Mouse (Mus musculus) splenic B cell, adult 2 months (primary cell): ENCODE data around the gene Mef2b.
A peak's percentile ranks its signal among the peaks of the same experiment; 100 is the strongest.
"Not testable (repeated sequence)": the region's sequence is repeated elsewhere in the genome, so short reads cannot be mapped to it uniquely, and the experiment has no call there.

ENCODE experiments used
- DNase-seq: peaks from one replicate; pipeline ENCODE4 v3.0.0-alpha.2; 2011; ENCODE audit warnings: low read depth, low spot score
- H3K27me3 ChIP-seq: 2 replicates; pipeline ENCODE4 v1.6.1; 2012; ENCODE audit warnings: mild to moderate bottlenecking, low read length, moderate library complexity, mixed read lengths; ENCODE audit not compliant: control insufficient read depth, poor library complexity, insufficient read depth, severe bottlenecking
- H3K36me3 ChIP-seq: 2 replicates; pipeline ENCODE4 v1.6.1; 2012; ENCODE audit warnings: mild to moderate bottlenecking, low read length, moderate library complexity, mixed read lengths; ENCODE audit not compliant: control insufficient read depth, poor library complexity, insufficient read depth, severe bottlenecking

The Mef2b gene

DNA sequence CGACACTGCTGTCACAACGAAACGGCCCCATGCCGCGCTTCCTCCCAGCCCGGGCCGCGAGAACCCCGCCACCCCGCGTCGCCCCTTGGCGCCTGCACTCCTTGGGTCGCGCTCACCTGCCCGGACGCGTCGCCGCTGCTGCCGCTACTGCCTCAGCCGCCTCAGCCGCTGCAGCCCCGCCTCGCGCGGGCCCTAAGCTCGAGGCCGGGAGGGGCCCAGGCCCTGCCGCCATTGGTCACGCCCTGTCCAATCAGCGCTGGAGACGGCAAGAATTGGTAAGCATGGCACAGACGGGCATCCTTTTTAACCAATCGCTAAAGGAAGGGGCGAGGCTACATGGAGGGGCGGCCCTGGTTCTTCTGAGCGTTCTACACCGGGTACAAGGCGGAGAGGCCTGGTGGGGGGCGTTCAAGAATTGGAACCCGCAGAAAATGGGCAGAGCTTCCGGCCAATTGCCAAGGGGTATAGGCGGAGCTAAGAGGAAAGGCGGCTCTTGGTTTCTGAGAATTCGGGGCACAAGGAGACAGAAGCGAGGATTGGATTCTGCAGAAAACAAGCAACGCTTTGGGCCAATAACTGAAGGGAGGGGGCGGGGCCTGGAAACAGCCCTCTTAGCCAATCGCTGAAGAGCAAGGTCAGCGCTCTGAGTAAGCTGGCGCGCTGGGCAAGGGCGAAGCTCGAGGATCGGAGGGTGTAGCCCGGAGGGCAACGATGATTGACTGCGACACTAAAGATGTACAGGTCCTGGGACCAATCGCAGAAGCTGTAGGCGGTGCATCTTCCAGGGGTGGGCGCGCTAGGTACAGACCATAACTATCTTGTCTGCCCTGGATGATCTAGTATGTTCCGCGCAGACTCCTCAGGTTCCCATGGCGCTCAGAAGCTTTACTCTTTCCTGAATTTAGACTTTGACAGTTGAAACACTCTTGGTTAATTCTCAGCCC is 72.9 kb downstream of the Mef2b start, which contains the start of gene Slc25a42:
Slc25a42 (minus strand) TSS at position 194 of the 944 bp plus-strand sequence.
- H3K27me3 ChIP-seq = no peaks in the 10 kb centered on the region
- H3K36me3 ChIP-seq = no peaks in the 10 kb centered on the region
- peak; percentile 98 for DNase-seq

DNA sequence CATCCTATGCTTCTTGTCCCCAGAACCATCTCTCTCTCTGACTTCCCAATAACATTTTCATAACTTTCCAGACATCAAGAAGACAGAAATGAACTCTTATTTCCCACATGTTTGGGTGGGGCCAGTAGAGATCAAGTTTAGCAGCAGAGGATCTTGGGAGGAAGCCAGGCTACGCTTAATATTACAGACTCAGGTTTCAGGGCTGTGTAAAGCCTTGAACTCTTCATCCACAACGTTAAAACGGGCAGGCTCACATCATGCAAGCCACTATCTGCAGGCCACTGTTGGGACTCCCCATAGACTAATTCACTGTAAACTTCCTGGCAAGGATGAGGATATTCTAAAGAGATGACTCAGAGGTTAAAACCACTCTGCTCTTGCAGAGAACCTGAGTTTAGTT is 74.9 kb downstream of the Mef2b start:
- no peaks in the 10 kb centered on the region for H3K27me3 ChIP-seq
- DNase-seq = no peak
- H3K36me3 ChIP-seq = no peaks in the 10 kb centered on the region

DNA sequence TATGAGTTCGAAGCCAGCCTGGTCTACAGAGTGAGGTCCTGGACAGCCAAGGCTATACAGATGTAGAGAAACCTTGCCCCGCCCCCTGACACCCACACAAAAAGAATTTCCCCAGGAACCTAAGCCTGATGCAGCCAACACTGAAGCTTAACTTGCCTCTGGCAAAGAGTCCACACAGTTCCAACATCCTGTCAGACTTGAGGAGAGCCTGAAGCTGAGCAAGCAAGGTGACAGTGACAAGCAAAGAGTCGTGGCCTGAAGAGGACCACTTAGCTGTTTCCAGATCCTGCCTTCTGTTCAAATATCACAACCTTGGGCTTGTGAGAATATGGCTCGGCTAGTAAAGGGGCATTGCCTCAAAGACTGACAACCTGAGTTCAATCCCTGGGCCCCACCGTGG is 75.6 kb downstream of the Mef2b start:
- DNase-seq = no peak
- Histone ChIP-seq H3K27me3 (no peaks in the 10 kb centered on the region), H3K36me3 (no peaks in the 10 kb centered on the region)

DNA sequence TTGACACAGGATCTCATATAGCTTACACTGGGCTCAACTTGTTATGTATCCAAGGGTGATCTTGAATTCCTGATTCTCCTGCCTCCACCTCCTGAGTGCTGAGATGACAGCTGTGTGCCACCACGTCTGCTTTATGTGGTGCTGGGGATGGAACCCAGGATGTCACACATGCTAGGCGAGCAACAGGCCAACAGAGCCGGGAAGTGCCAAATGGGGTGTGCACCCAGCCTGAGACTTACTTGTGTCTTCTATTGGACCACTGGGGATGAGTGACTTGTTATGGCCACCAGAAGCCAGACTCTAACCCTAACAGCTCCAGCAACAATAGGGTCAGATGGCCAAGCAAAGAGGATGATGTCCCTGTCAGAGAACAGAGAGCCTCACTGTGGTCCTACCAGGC is 76.7 kb downstream of the Mef2b start:
- not testable (repeated sequence) for H3K27me3 ChIP-seq, DNase-seq, H3K36me3 ChIP-seq

DNA sequence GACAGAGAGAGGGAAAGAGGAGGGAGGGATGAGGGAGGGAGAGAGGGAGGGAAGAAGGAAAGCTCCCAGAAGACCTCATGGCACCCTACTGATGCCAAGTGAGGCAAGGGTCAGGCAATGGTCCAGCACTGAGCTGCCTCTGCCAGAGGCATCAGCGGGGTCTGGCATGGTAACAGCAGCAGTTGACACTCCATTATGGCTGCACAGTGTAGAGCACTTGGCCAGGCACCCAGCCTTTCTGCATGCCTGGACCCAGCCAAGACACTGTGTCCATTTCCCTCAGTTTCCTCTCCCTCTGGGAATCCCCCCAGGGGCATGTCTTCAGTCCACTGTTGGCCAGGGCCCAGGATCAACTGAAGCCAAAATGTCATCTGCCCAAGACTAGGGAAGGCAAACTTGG is 77.1 kb downstream of the Mef2b start:
- Histone ChIP-seq H3K27me3 (no peaks in the 10 kb centered on the region), H3K36me3 (no peaks in the 10 kb centered on the region)
- DNase-seq = no peak
